Mouse (Mus musculus): ENCODE data around the gene Haus6.

- no peak for TF ChIP-seq MYOG (IDR thresholded peaks at IDR 0.05; ENCODE audit: control insufficient read depth, extremely low read depth, insufficient read length)
- TF ChIP-seq CTCF (IDR thresholded peaks at IDR 0.05; ENCODE audit: control insufficient read depth, insufficient read depth, insufficient read length): no peak
- no peak for TF ChIP-seq CEBPB (IDR thresholded peaks at IDR 0.05; ENCODE audit: low read depth)
- no peak for TF ChIP-seq MAX (IDR thresholded peaks at IDR 0.05)
- TF ChIP-seq USF1 (IDR thresholded peaks at IDR 0.05; ENCODE audit: low read depth): no peak
Observed at GRCm38 (mm10) chr4:86576120-86576541, 35.7 kb downstream of the Haus6 start.

Measured in C2C12 (cell line).